Mouse (Mus musculus) megakaryocyte, embryonic 14.5 days (primary cell): ENCODE results near the gene Psmb8.

Experiments used
- FLI1 ChIP-seq: IDR thresholded peaks from 2 replicates; pipeline ENCODE4 v1.6.1; 2012; ENCODE audit warnings: low read length, inconsistent platforms, mixed read lengths
- GATA1 ChIP-seq: IDR thresholded peaks from 3 replicates; pipeline ENCODE4 v1.6.1; 2012; ENCODE audit warnings: mixed read lengths, low read length, inconsistent platforms, borderline replicate concordance

GRCm38 (mm10) chr17:34240366-34240765, 42.8 kb downstream of the Psmb8 start:
- TF ChIP-seq GATA1 = no peak
- TF ChIP-seq FLI1 = no peak
